Comparison of ENCODE assay signal across 10 mouse cellular contexts in genomic region chr5:27730666-27731065, GRCm38 (mm10).
DNase-seq lines count a peak whose midpoint lies in the region; ATAC-seq and TF ChIP-seq lines count a peak whose summit lies in the region.
"Had no signal": no experiment of that assay in that cellular context is flagged by ENCODE, and none has a peak within 500 bp of the region (broad histone marks: within the 10 kb centered on the region; RNA-seq: fewer than 3 reads in every experiment).

No protein-coding gene starts in this region.

- H3K4me1 ChIP-seq in lung, postnatal 0 days (ENCODE audit: insufficient read depth, low read depth, low read length): no peaks in the 10 kb centered on the region
- H3K4me1 ChIP-seq: forebrain, embryonic 13.5 days; heart, embryonic 15.5 days had no signal

- WGBS in lung, postnatal 0 days: 38% methylated on average over 5 of the region's 5 CpGs

- no peak for ATAC-seq in lung, postnatal 0 days
- ATAC-seq in monocyte, adult 5-6 weeks (replicated peaks; ENCODE audit: insufficient number of reproducible peaks, low FRiP score, low TSS enrichment, poor library complexity, severe bottlenecking): no peak
- ATAC-seq: forebrain, embryonic 13.5 days had no signal

- no peaks in the 10 kb centered on the region for H3K9me3 ChIP-seq in lung, postnatal 0 days (ENCODE audit: low read length)
- H3K9me3 ChIP-seq: heart, embryonic 15.5 days had no signal

- H3K4me3 ChIP-seq in lung, postnatal 0 days (ENCODE audit: low read depth, low read length): no peak overlapping the region
- H3K4me3 ChIP-seq: forebrain, embryonic 13.5 days; heart, embryonic 15.5 days; layer of hippocampus, adult 2 months had no signal

- TF ChIP-seq EP300 in lung, postnatal 0 days (IDR thresholded peaks at IDR 0.05): no peak

- H3K27me3 ChIP-seq in lung, postnatal 0 days (replicated peaks; ENCODE audit: insufficient read depth, low read length): no peaks in the 10 kb centered on the region
- H3K27me3 ChIP-seq: forebrain, embryonic 13.5 days; heart, embryonic 15.5 days had no signal

- H3K36me3 ChIP-seq in lung, postnatal 0 days (ENCODE audit: insufficient read depth, low read length): no peaks in the 10 kb centered on the region
- H3K36me3 ChIP-seq: heart, embryonic 15.5 days had no signal

- no peak overlapping the region for H3K9ac ChIP-seq in lung, postnatal 0 days (replicated peaks; ENCODE audit: low read depth)
- H3K9ac ChIP-seq: forebrain, embryonic 13.5 days; heart, embryonic 15.5 days had no signal

- TF ChIP-seq CTCF in lung, postnatal 0 days (IDR thresholded peaks at IDR 0.05): no peak

- no peak overlapping the region for H3K4me2 ChIP-seq in lung, postnatal 0 days (replicated peaks; ENCODE audit: low read depth, low read length)
- H3K4me2 ChIP-seq: forebrain, embryonic 13.5 days; heart, embryonic 15.5 days had no signal

- no peak overlapping the region for H3K27ac ChIP-seq in lung, postnatal 0 days (ENCODE audit: low read length)
- H3K27ac ChIP-seq: forebrain, embryonic 13.5 days; heart, embryonic 15.5 days had no signal

- peak; percentile 44 to 57 for DNase-seq in lung, adult 18-20 months
- no peak for DNase-seq in lung, postnatal 0 days (ENCODE audit: low spot score)
- DNase-seq in adrenal gland, postnatal 14 days: peak; percentile 75
- DNase-seq in cerebellum, postnatal 25 days: peak; percentile 54 to 68
- peak; percentile 38 for DNase-seq in skeletal muscle tissue, adult 2 months (ENCODE audit: low read depth, low spot score)
- DNase-seq in urinary bladder, postnatal 4 days (ENCODE audit: low spot score in 2 of 2): no peak

Comparison
In these comparisons a context has a peak if more than half of its experiments do, and no peak if none do; other contexts are left out.
1. DNase-seq: peak in lung, adult 18-20 months (2 of 2), adrenal gland, postnatal 14 days (single experiment), cerebellum, postnatal 25 days (2 of 2) and skeletal muscle tissue, adult 2 months (single experiment); none in lung, postnatal 0 days (single experiment) and urinary bladder, postnatal 4 days (0 of 2).